Mouse (Mus musculus) G1E (cell line): ENCODE results near the gene 2010300C02Rik.

Source experiments
- CTCF ChIP-seq: IDR thresholded peaks from 2 replicates; pipeline ENCODE4 v1.5.1; 2012; ENCODE audit warnings: low read depth, low read length, inconsistent platforms, mixed read lengths
- GATA1 ChIP-seq: IDR thresholded peaks from 2 replicates; pipeline ENCODE4 v1.6.1; 2012; ENCODE audit warnings: borderline replicate concordance, low read length, inconsistent platforms, mixed read lengths
- GATA2 ChIP-seq: IDR thresholded peaks from 2 replicates; pipeline ENCODE4 v1.6.1; 2012; ENCODE audit warnings: low read depth, low read length, inconsistent platforms, borderline replicate concordance
- POLR2AphosphoS5 ChIP-seq: IDR thresholded peaks from 2 replicates; pipeline ENCODE4 v1.6.1; 2012; ENCODE audit warnings: low read depth, low read length, inconsistent platforms; ENCODE audit not compliant: insufficient replicate concordance
- TAL1 ChIP-seq: conservative IDR thresholded peaks from 2 replicates; pipeline ENCODE4 v1.6.1; 2012; ENCODE audit warnings: low read depth, low read length, inconsistent platforms, mixed read lengths

DNA sequence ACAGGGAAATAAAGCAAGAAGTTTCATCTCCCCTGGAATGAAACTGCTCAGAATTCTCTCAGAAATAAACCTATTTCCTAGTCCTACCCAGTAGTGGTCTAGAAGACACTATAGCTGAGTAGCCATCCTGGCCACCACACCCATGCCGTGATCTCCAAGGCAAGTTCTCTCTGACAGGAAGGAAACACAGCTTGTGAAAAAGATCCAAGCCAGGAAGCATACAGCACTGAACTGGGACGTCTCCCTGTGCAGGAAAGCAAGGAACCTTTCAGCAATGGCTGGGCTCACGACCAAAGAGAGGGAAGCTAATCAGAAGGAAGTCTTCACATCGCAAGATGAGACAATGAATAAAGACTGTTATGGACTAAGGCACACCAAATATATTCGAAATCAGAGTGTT, 86.4 kb downstream of the 2010300C02Rik start:
- TF ChIP-seq CTCF (no peak), GATA1 (no peak), TAL1 (no peak), POLR2AphosphoS5 (no peak), GATA2 (no peak)
